Mouse (Mus musculus) layer of hippocampus, adult 11-12 months (tissue): ENCODE measurements around the gene Tex264.
"Not testable (repeated sequence)": the region's sequence is repeated elsewhere in the genome, so short reads cannot be mapped to it uniquely, and the experiment has no call there.

Experiments
- DNase-seq: peaks from one replicate; pipeline ENCODE4 v3.0.0; 2022; ENCODE audit warnings: low spot score

The Tex264 gene

DNA sequence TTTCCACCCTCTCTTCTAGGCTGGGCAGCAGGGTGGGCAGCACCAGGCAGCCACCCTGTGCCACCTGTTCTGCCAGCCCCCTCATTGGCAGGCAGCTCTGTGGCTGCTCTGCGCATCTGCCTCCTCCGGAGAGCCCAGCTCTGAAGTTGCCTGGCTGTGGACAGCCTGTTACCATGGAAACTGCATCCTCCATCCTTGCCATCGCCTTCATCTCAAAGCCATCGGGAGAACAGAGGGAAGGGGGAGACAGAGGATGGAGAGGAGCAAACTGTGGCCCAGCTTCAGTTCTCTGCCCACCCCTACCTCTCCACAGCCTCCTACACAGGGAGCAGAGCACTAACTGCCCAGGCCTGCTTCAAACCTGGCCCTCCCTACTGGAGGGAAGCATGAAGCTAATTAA lies 21.3 kb downstream of the Tex264 start:
- peak; percentile 70 for DNase-seq

DNA sequence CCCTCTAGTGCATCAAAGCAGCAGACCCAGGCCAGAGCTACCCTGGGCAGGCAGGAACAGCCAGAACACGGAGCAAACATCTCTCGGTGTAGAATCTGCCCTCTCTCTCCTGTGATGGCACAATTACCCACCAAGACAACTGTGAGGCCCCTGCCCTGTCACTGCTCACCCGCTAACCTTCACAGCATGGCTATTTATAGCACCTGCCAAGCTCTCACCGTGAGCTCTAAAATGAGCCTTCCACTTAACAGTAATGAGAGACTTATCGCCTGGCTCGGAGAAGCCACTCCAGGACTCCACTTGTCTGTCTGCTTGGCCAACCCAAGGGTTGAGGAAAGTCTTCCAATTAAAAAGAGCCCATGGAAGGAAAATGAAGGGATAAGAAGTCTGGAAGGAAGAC lies 22.5 kb downstream of the Tex264 start:
- no peak for DNase-seq

DNA sequence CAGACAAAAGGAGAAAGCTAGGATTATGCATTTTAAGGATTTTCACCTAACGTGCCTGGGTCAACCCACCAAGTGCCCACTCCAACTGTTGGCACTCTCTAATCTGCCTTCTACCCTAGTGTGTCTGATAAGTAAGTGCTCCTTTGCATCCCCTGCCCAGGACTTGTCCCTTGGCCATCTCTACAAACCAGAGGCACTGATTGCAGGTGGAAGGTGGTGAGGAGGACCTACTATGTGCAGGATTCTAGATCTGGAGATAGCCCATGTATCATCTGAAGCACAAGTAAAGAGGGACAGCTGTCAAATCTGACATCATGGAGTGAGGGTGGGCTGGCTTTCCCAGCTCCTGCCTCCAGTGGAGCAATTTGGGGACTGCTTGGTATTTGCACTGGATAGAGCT lies 25.8 kb downstream of the Tex264 start:
- DNase-seq: no peak

DNA sequence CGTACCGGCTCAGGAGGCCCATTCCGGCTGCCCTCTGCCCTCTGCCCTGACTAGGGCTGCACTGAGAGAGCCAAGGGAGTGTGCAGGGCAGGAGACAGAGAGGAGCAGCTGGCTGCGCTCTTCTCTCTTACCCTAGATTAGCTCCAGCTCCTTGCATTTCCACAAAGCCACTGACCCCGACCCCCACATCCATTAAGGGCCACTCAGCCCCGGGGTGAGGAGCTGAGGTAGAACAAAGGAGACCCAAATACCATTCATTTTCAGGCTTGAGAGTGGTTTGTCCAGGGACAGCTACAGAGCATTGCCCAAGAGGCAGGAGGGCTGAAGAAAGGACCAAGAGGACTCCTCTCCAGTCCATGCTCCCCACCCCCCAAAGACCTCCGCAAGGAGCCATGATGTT lies 26.3 kb downstream of the Tex264 start:
- no peak for DNase-seq

DNA sequence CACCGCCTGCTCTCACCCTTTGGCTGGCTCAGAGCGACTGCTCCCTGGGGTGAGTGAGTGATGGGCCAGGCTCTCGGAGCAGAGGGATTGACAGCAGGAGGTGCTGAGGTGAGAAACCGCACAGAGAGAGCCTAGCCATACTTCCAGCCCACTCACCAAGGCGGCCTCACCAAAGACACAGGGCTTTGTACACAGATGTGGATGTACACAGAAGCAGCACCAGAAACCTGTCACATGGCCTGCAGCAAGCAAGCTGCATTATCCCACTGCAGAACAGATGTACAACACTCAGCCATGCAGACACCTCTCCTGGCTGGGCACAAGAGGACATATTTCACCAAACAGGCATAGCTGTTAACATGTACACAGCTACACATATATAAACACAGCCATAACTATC lies 28.1 kb downstream of the Tex264 start:
- DNase-seq: no peak

DNA sequence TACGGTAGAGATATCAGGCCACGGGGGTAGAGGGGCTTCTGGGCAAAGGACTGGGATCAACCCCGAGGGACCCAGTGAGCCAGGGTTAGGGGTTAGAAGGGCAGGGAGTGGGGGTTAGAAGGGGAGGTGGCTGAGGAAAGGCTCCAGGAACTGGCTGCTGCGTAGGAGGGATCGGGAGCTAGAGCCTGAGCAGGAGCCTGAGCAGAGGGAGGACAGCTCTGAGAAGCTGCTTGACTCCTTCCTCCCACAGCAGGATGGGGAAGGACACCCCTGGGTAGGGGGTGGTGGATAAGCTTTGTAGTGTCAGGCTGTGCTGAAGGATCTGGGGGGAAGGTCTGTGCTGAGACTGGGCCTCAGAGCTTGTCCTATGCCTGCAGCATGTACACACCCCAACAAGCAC lies 28.9 kb downstream of the Tex264 start:
- no peak for DNase-seq

DNA sequence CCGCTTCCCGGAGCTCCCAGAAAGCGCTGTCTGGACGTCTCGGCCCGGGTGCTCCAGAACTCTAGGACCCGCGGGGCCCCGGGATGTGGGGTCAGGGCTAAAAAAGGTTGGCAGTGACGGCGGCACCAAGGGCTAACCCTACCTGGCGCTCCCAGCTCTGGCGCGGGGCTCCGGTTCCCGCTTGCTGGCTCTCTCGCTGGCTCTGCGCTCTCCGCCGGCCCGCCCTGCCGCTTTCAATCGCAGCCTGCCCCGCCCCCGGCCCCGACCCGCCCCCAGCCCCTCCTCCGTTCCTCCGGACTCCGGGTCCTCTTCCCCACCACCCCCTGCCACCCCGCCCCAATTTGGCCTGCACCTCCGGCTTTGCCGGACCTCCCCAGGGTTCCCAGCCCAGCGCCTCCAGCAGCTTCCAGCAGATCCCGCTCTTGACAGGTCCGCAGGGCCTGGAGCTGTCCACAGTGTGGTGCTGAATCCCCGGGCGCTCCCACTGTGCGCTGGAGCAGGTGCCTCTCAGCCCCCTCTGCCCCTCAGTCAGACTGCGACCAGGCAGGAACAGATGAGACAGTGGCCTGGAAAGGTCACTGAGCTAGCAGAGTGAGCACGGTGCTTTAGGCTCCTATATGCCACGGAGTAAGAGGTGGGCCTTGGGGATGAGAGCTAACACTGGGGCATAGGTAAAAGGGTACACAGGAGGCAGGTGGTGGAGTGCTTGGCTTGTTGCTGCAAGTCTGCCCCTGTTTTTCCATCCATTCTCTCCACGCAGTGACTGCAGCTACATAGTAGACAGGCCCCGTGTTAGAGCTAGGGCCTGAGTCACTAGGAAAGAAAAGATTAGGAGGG lies 29.6 kb downstream of the Tex264 start, which contains the start of gene Grm2:
TSS of gene Grm2 (minus strand) at position 199 of the 837 bp plus-strand sequence.
- no peak for DNase-seq

DNA sequence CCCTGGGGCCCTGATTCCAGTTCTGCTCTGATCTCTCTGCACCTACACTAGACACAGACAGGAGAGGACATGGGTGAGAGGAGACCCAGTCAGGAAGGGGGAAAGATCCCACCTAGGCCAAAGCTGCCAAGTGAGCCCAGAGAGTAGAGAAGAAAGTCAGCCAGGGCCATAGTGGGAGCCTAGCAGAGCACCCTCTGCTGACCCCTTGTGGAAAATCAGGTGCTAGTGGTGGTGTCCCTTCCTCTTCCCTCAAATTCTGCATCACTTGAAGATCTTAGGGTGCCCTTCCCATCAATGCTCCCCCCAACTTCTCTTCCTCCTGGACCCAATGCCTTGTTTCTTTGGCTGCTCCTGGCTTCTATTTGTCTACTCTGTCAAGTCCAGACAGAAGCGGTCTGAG lies 33.0 kb downstream of the Tex264 start:
- no peak for DNase-seq

DNA sequence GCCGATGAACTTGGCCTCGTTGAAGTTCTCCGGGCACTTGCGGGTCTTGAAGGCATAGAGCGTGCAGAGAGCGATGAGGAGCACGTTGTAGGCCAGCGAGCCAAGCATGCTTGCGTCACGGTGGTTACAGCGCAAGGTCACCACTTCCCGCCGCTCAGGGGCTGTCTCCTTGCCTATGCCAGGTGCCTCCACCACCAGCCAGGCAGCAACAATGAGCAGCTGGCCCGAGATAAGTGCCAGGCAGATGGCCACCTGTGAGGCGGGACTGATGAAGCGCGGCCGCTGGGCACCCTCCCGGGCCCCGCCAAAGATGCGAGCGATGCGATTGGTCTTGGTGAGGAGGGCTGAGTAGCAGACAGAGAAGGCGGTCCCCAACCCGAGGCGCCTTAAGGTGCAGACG lies 38.5 kb downstream of the Tex264 start:
- DNase-seq: no peak

DNA sequence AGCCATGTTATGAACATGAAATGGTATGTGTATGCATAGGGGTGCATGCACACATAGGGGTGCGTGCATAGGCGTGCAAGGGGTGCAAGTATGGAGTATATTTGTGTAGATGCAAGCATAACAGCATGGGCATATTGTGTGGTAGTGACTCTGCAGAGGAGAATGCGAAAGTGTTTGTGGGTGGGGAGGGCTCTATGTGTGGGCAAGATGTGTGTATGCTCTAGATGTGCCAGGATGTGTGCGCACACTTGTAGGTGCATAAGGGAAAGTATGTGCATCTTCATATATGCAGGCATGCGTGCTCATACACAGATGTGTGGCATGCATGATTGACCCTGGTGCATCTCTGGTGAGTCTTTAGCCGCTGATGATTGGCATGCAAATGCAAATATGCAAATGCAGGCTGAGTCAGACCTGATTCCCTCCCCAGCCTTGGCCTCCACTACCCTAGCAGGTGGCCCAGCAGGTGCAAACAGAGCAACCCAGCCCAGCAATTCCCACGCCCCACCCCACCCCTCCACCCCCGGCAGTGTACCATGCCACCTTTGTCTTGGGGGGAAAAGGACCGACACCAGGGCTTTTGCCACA lies 39.9 kb downstream of the Tex264 start:
- DNase-seq: no peak

DNA sequence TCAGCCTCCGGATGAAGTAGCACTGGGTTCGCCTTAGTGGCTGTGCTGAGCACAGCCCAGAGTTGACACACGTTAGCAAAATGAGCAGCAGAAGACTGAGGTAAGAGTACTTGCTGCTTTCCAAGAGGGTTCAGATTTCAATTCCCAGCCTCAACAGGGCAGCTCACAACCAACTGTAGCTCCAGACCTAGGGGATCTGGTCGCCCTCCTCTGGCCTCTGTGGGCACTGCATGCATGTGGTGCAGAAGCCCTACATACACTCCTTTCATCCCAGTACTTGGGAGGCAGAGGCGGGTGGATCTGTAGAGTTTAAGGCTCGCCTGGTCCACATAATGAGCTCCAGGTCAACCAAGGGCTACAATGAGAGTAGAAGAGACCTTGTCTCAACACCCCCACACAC lies 41.9 kb downstream of the Tex264 start:
- no peak for DNase-seq

DNA sequence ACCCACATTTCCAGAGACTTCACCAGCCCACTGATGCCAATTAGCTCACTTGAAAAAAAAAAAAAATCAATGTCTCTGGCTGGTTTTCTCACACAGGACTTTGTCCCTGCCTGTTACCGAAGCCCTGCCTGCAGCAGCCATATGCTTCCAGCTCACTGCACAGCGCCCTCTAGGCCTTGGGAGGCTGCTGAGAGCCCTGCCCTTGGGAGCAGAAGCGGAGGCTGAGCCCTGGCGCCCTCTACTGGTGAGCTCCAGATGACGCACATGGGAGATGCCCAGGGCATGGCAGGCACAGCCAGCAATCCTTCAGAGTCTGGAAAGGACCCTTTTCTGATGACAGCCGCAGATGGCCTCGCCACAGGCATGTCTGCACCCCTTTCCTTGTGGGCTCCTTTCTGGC lies 42.6 kb downstream of the Tex264 start:
- DNase-seq: peak; percentile 85

DNA sequence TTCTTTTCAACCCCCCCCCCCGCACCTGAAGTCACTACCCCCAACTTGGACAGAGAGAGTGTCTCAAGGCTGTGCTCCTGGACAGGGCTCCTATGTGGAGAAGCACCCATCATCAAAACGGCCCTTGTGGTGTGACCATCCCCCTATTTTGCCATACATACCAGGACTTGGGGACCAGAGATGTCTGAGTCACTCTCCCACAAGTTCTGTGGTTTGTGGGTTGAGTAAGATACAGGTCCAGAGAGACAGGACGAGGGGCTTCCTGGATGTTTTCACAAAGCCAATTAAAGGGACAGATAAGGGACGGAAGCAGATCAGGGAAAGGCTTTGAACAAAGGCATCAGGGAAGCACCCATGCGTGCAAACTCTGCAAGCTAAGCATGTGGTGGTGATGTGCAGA lies 44.4 kb downstream of the Tex264 start:
- DNase-seq: no peak

DNA sequence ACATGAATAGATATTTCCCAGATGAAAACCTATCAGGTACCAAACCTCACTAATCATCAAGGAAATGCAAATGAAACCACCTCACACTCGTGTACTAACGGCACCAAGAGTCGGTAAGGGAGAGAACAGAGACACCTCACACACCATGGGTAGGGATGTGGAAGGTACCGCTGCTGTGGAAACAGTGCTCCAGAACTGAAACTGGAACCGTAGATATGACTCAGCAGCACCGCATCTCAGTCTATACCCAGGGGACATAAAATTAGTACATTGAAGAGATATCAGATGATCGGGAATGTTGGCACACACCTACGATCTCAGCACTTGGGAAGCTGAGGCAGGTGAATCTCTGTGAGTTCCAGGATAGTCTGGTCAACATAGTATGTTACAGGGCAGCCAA lies 47.6 kb downstream of the Tex264 start:
- no peak for DNase-seq

DNA sequence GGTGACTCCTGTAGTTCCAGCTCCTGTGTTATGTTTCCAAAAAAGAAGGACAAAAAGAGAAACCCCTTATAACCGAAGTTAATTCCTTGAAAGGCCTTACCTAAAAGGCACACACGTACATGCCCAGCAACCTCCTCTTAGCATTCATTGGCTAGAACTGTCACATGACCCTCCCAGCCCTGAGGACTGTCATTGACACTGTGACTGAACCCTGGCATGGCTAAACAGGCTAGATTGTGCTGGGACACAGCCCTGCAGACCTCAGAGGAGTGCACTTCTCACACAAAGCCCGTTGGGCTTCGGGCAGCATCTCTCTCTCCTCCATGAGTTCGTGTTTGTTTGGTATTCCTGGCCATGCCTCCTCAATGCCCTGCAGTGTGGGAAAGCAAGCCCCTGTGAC lies 53.5 kb downstream of the Tex264 start:
- no peak for DNase-seq

DNA sequence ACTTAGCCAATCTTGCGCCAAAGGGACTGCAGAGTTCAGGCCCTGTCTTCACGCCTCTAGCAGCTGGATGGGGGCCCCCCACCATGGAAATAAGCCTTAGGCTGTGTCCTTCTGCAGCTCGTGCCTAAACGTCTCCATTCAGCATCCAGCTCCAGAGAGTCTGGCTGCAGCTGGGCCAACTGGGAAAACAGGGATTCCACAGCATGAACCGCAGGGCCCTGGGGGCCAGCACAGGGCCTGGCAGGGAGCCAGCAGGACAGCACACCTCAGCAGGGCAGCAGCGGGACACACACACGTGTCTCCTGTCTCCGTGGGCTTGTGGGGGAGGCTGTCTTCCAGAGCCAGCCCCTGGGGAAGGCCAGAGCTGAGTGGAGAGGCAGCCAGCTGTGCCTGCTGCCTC lies 57.9 kb downstream of the Tex264 start:
- DNase-seq: not testable (repeated sequence)

DNA sequence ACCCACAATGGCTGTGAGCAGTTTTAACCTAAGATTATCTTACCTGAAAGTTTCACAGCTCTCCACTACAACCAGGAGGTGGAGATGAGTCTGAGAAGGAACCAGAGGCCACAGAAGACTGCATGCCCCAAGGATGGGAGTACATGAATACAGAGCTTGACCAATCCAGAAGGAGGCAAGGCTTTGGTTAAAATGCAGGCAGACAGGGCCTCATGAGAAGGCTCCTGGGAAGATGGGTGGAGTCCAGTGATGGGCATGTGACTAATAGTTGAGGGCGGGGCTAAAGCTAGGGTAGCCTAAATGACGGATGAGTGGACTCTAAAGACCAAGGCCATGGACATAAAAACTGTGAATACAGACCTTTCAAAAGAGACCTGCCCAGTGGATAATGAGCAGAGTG lies 59.4 kb downstream of the Tex264 start, which contains the start of gene Iqcf6:
TSS of gene Iqcf6 (plus strand) at position 301 of the 400 bp plus-strand sequence.
- DNase-seq: no peak

DNA sequence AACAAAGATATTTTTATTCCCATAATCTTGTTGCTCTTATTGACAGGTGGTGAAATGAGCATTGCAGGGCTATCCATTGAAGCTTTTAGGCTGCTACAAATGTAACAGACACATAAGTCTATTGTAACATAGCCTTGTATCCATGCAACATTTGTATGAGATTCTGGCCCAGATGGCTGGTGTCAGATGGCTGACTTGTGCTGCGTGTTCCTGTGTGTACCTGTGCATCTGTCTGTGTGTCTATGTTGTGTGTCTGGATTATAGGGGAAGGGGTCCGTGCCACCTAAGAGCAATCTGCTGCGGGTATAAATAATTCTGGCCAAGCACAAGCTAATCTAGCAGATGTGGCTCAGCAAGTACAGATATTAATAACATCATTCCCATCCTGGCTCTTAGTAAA lies 68.2 kb downstream of the Tex264 start:
- peak; percentile 87 for DNase-seq

DNA sequence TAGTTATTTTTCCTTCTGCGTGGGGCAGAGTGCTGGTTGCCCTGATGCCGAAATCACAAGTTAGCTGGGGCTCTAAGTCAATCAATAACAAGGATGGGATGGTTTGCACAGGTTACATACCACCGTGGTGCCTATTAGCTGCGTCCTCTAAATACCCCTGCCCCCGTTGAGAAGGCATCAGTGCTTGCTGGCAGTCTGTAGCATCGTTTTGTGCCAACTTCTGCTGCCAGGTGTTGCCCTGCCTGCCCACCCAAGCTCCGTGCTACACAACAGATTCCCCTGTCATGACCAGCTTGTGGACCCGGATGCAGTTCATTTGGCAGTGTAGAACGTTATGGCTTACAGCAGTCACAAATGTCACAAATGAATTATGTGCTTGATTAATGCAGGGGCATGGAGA lies 69.4 kb downstream of the Tex264 start:
- DNase-seq: no peak

DNA sequence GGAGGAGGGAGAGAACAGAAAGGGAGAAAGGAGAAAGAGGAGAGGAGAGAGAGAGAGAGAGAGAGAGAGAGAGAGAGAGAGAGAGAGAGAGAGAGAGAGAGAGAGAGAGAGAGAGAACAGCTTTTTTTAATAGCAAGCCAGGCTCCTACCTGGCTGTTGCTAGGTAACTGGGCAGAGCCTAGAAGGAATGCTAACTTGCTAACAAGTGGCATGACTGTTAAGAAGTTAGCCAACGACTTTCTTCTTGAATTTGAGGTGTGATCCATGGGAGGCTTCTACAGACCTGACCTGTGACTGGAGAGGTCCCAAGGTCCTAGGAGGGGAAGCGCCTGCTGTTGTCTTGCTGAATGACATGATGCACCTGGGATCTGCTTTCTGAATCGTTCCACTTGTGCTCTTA lies 71.1 kb downstream of the Tex264 start:
- no peak for DNase-seq

DNA sequence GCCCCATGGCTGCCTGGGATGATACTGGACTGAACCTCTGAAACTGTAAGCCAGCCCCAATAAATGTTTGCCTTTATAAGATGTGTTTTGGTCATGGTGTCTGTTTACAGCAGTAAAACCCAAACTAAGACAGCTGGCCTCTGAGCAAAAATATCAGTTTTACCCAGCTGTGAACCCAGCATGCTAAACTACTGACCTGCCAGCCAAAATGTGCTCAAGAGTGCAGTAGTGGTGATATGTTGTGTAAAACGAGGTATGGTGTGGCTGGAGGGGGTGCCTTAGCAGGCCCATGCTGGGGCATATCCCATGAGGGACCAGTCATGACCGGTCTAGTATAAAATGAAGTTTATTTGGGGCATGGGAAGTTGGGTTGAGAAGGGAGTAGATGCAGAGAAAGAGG lies 71.8 kb downstream of the Tex264 start:
- DNase-seq: no peak

DNA sequence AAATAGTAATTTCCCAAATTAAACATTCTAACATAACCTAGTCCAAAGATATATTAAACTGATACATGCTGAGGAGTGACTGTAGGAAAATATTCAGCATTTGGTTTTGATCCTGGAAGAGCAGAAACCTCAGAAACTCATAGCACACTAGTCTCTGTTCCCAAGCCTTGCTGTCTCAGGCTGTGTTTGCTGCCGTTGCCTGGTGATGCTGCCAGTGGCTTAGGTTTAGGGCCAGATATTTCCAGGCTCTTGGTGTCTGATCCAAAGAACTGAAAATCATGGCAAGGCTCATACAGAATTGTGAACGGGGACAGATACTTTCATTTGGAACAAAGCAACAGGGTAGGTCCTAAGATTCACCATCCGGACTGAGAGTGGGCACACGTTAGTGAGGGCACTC lies 75.0 kb downstream of the Tex264 start:
- no peak for DNase-seq
